Comparison of ENCODE assay signal across 27 mouse cellular contexts in the genomic region with DNA sequence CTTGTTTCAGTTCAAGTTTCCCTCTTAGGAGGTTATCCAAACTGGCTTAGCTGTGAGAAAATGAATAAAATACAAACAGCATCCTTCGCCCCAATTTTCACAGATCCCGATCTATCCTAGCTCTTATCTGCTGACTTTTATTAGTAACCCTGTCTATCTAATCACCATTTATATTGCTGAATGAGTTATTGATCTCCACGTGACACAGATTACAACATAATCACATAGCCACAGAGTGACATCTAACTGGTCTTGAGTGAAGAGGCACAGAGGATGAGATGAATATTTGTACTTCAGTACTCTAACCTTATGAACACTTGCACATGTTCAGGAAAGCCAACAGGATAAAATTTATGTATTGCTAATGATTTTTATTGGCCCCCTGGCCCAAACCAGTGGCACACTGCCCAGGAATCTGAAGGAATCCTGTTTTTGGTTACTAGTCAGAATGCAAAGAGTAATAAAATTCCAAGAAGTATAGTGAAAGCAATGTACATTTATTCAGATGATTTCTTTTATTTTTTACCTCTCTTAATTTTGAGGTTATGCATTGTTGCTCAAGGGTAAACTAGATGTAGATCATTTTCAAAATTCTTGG.
DNase-seq lines count a peak whose midpoint lies in the region; ATAC-seq and TF ChIP-seq lines count a peak whose summit lies in the region.
"Had no signal": no experiment of that assay in that cellular context is flagged by ENCODE, and none has a peak within 500 bp of the region (broad histone marks: within the 10 kb centered on the region; RNA-seq: fewer than 3 reads in every experiment).

No protein-coding gene starts in this region.

- no peak for TF ChIP-seq EP300 in lung, postnatal 0 days (IDR thresholded peaks at IDR 0.05)

- H3K27me3 ChIP-seq in embryonic facial prominence, embryonic 14.5 days (replicated peaks; ENCODE audit: control insufficient read depth, insufficient read depth, low read length): no peaks in the 10 kb centered on the region
- H3K27me3 ChIP-seq in embryonic facial prominence, embryonic 10.5 days (replicated peaks; ENCODE audit: low read depth, poor library complexity, severe bottlenecking): no peaks in the 10 kb centered on the region
- H3K27me3 ChIP-seq in kidney, embryonic 15.5 days: no peaks in the 10 kb centered on the region
- no peaks in the 10 kb centered on the region for H3K27me3 ChIP-seq in lung, embryonic 14.5 days (ENCODE audit: insufficient read depth, low read length)
- H3K27me3 ChIP-seq in lung, postnatal 0 days (replicated peaks; ENCODE audit: insufficient read depth, low read length): no peaks in the 10 kb centered on the region
- H3K27me3 ChIP-seq: CH12.LX; embryonic facial prominence, embryonic 15.5 days; hindbrain, embryonic 12.5 days; hindbrain, embryonic 15.5 days had no signal

- no peak for ATAC-seq in embryonic facial prominence, embryonic 14.5 days (ENCODE audit: low read depth)
- ATAC-seq in kidney, embryonic 15.5 days (replicated peaks; ENCODE audit: low FRiP score): no peak
- no peak for ATAC-seq in lung, embryonic 14.5 days (ENCODE audit: insufficient read depth)
- no peak for ATAC-seq in lung, postnatal 0 days
- ATAC-seq: forebrain, embryonic 14.5 days; forebrain, postnatal 0 days had no signal

- H3K36me3 ChIP-seq in embryonic facial prominence, embryonic 14.5 days (ENCODE audit: control insufficient read depth, insufficient read depth, low read length): no peaks in the 10 kb centered on the region
- no peaks in the 10 kb centered on the region for H3K36me3 ChIP-seq in embryonic facial prominence, embryonic 10.5 days (replicated peaks)
- H3K36me3 ChIP-seq in kidney, embryonic 15.5 days: no peaks in the 10 kb centered on the region
- H3K36me3 ChIP-seq in lung, embryonic 14.5 days (ENCODE audit: insufficient read depth): no peaks in the 10 kb centered on the region
- H3K36me3 ChIP-seq in lung, postnatal 0 days (ENCODE audit: insufficient read depth, low read length): no peaks in the 10 kb centered on the region
- H3K36me3 ChIP-seq: embryonic facial prominence, embryonic 15.5 days; G1E; hindbrain, embryonic 12.5 days; hindbrain, embryonic 15.5 days had no signal

- no peak overlapping the region for H3K27ac ChIP-seq in embryonic facial prominence, embryonic 14.5 days (replicated peaks; ENCODE audit: low read depth, low read length)
- H3K27ac ChIP-seq in embryonic facial prominence, embryonic 10.5 days (replicated peaks): no peak overlapping the region
- no peak overlapping the region for H3K27ac ChIP-seq in kidney, embryonic 15.5 days
- no peak overlapping the region for H3K27ac ChIP-seq in lung, embryonic 14.5 days (ENCODE audit: low read depth)
- no peak overlapping the region for H3K27ac ChIP-seq in lung, postnatal 0 days (ENCODE audit: low read length)
- H3K27ac ChIP-seq: embryonic facial prominence, embryonic 15.5 days; gastrocnemius, adult 2 months; hindbrain, embryonic 12.5 days; hindbrain, embryonic 15.5 days had no signal

- H3K4me3 ChIP-seq in embryonic facial prominence, embryonic 14.5 days (ENCODE audit: low read depth, low read length): no peak overlapping the region
- no peak overlapping the region for H3K4me3 ChIP-seq in embryonic facial prominence, embryonic 10.5 days
- H3K4me3 ChIP-seq in kidney, embryonic 15.5 days (replicated peaks): no peak overlapping the region
- no peak overlapping the region for H3K4me3 ChIP-seq in lung, embryonic 14.5 days (ENCODE audit: low read depth, low read length)
- no peak overlapping the region for H3K4me3 ChIP-seq in lung, postnatal 0 days (ENCODE audit: low read depth, low read length)
- H3K4me3 ChIP-seq: embryonic facial prominence, embryonic 15.5 days; gastrocnemius, adult 2 months; hindbrain, embryonic 12.5 days; hindbrain, embryonic 15.5 days had no signal

- no peak overlapping the region for H3K4me2 ChIP-seq in embryonic facial prominence, embryonic 14.5 days (ENCODE audit: low read depth, low read length)
- no peak overlapping the region for H3K4me2 ChIP-seq in kidney, embryonic 15.5 days
- H3K4me2 ChIP-seq in lung, embryonic 14.5 days: no peak overlapping the region
- H3K4me2 ChIP-seq in lung, postnatal 0 days (replicated peaks; ENCODE audit: low read depth, low read length): no peak overlapping the region
- H3K4me2 ChIP-seq: embryonic facial prominence, embryonic 15.5 days; heart, embryonic 11.5 days; hindbrain, embryonic 12.5 days; hindbrain, embryonic 15.5 days had no signal

- no peaks in the 10 kb centered on the region for H3K9me3 ChIP-seq in embryonic facial prominence, embryonic 14.5 days (ENCODE audit: control insufficient read depth, low read length)
- H3K9me3 ChIP-seq in embryonic facial prominence, embryonic 10.5 days: no peaks in the 10 kb centered on the region
- no peaks in the 10 kb centered on the region for H3K9me3 ChIP-seq in kidney, embryonic 15.5 days (replicated peaks)
- no peaks in the 10 kb centered on the region for H3K9me3 ChIP-seq in lung, embryonic 14.5 days (ENCODE audit: low read depth, low read length)
- no peaks in the 10 kb centered on the region for H3K9me3 ChIP-seq in lung, postnatal 0 days (ENCODE audit: low read length)
- H3K9me3 ChIP-seq: embryonic facial prominence, embryonic 15.5 days; G1E; hindbrain, embryonic 12.5 days; hindbrain, embryonic 15.5 days had no signal

- no peaks in the 10 kb centered on the region for H3K4me1 ChIP-seq in embryonic facial prominence, embryonic 14.5 days (ENCODE audit: control insufficient read depth, insufficient read depth, low read length)
- H3K4me1 ChIP-seq in embryonic facial prominence, embryonic 10.5 days: no peaks in the 10 kb centered on the region
- no peaks in the 10 kb centered on the region for H3K4me1 ChIP-seq in kidney, embryonic 15.5 days
- H3K4me1 ChIP-seq in lung, embryonic 14.5 days (ENCODE audit: insufficient read depth): no peaks in the 10 kb centered on the region
- H3K4me1 ChIP-seq in lung, postnatal 0 days (ENCODE audit: insufficient read depth, low read depth, low read length): no peaks in the 10 kb centered on the region
- H3K4me1 ChIP-seq: embryonic facial prominence, embryonic 15.5 days; hindbrain, embryonic 12.5 days; hindbrain, embryonic 15.5 days had no signal

- WGBS in embryonic facial prominence, embryonic 14.5 days: 71% methylated on average over 3 of the region's 3 CpGs
- 93% methylated on average over 3 of the region's 3 CpGs for WGBS in embryonic facial prominence, embryonic 10.5 days
- 63% methylated on average over 3 of the region's 3 CpGs for WGBS in kidney, embryonic 15.5 days
- WGBS in lung, embryonic 14.5 days: 67% methylated on average over 3 of the region's 3 CpGs
- 70% methylated on average over 3 of the region's 3 CpGs for WGBS in lung, postnatal 0 days

- H3K9ac ChIP-seq in embryonic facial prominence, embryonic 14.5 days (ENCODE audit: low read depth, low read length): no peak overlapping the region
- no peak overlapping the region for H3K9ac ChIP-seq in kidney, embryonic 15.5 days
- no peak overlapping the region for H3K9ac ChIP-seq in lung, embryonic 14.5 days
- no peak overlapping the region for H3K9ac ChIP-seq in lung, postnatal 0 days (replicated peaks; ENCODE audit: low read depth)
- H3K9ac ChIP-seq: embryonic facial prominence, embryonic 15.5 days; forebrain, postnatal 0 days; hindbrain, embryonic 12.5 days; hindbrain, embryonic 15.5 days had no signal

- TF ChIP-seq CTCF in lung, embryonic 14.5 days (IDR thresholded peaks at IDR 0.05; ENCODE audit: low read depth): no peak
- TF ChIP-seq CTCF in lung, postnatal 0 days (IDR thresholded peaks at IDR 0.05): no peak

- DNase-seq in embryonic facial prominence, embryonic 14.5 days (ENCODE audit: low spot score): peak; percentile 42
- DNase-seq in embryonic facial prominence, embryonic 10.5 days (ENCODE audit: low spot score): no peak
- DNase-seq in kidney, postnatal 4 days: peak; percentile 4
- peak; percentile 37 for DNase-seq in lung, embryonic 14.5 days
- no peak for DNase-seq in lung, postnatal 0 days (ENCODE audit: low spot score)
- no peak for DNase-seq in retina, embryonic 14.5 days (ENCODE audit: low spot score)
- DNase-seq in layer of hippocampus, adult 11-12 months (ENCODE audit: low spot score): no peak
- DNase-seq: adrenal gland, adult 2 months; adrenal gland, postnatal 14 days; B cell, adult 2 months; cerebellum, adult 11-12 months; cerebellum, adult 8-10 months; cerebellum, postnatal 10 days; cerebellum, postnatal 36 days; embryo, embryonic 11 days; forebrain, postnatal 0 days; gastrocnemius, adult 2 months; gastrocnemius, postnatal 14 days; heart, adult 11 months had no signal

Comparison
In these comparisons a context has a peak if more than half of its experiments do, and no peak if none do; other contexts are left out.
1. DNase-seq: peak in embryonic facial prominence, embryonic 14.5 days (single experiment), kidney, postnatal 4 days (2 of 2) and lung, embryonic 14.5 days (single experiment); none in embryonic facial prominence, embryonic 10.5 days (single experiment), lung, postnatal 0 days (single experiment), retina, embryonic 14.5 days (single experiment) and layer of hippocampus, adult 11-12 months (single experiment).